Comparison of ENCODE assay signal across 9 mouse cellular contexts in genomic region chr4:142773651-142774151, GRCm38 (mm10).
DNase-seq lines count a peak whose midpoint lies in the region; ATAC-seq lines count a peak whose summit lies in the region.
"Had no signal": no experiment of that assay in that cellular context is flagged by ENCODE, and none has a peak within 500 bp of the region (broad histone marks: within the 10 kb centered on the region; RNA-seq: fewer than 3 reads in every experiment).

No protein-coding gene starts in this region.

- 17% methylated on average over 10 of the region's 10 CpGs for WGBS in hindbrain, embryonic 15.5 days
- 32% methylated on average over 10 of the region's 10 CpGs for WGBS in midbrain, embryonic 12.5 days

- peak; percentile 91 for DNase-seq in cerebellum, adult 11-12 months
- DNase-seq in cerebellum, postnatal 25 days, result peak; percentile 94 to 96
- no peak for DNase-seq in thymus, postnatal 10 days (ENCODE audit: low spot score in 2 of 2)
- DNase-seq in left cerebral cortex, adult 11 months (ENCODE audit: low spot score), result no peak

- peak overlapping the region; percentile 30; the same call in 1 of the 2 replicates for H3K4me2 ChIP-seq in hindbrain, embryonic 15.5 days
- peak overlapping the region; percentile 39 for H3K4me2 ChIP-seq in midbrain, embryonic 12.5 days (replicated peaks)
- H3K4me2 ChIP-seq: embryonic facial prominence, embryonic 12.5 days had no signal

- H3K9ac ChIP-seq in hindbrain, embryonic 15.5 days, result no peak overlapping the region
- no peak overlapping the region for H3K9ac ChIP-seq in midbrain, embryonic 12.5 days (replicated peaks)
- H3K9ac ChIP-seq: embryonic facial prominence, embryonic 12.5 days had no signal

- no peaks in the 10 kb centered on the region for H3K9me3 ChIP-seq in hindbrain, embryonic 15.5 days
- H3K9me3 ChIP-seq in midbrain, embryonic 12.5 days, result no peaks in the 10 kb centered on the region
- H3K9me3 ChIP-seq: embryonic facial prominence, embryonic 12.5 days had no signal

- ATAC-seq in hindbrain, embryonic 15.5 days (ENCODE audit: low FRiP score, low read depth), result 0 out of 2 replicates have a peak, but pooled peaks have one; percentile 40
- no peak for ATAC-seq in midbrain, embryonic 12.5 days (ENCODE audit: low FRiP score, low read depth)
- no peak for ATAC-seq in megakaryocyte, adult 5-6 weeks (ENCODE audit: poor library complexity, severe bottlenecking)
- ATAC-seq: inflammation-experienced regulatory T-cells, adult 6 months had no signal

- H3K27ac ChIP-seq in hindbrain, embryonic 15.5 days (replicated peaks), result peak overlapping the region; percentile 79
- peak overlapping the region; percentile 69 for H3K27ac ChIP-seq in midbrain, embryonic 12.5 days (replicated peaks)

- no peaks in the 10 kb centered on the region for H3K36me3 ChIP-seq in hindbrain, embryonic 15.5 days
- H3K36me3 ChIP-seq in midbrain, embryonic 12.5 days, result no peaks in the 10 kb centered on the region
- H3K36me3 ChIP-seq: embryonic facial prominence, embryonic 12.5 days had no signal

- H3K27me3 ChIP-seq in hindbrain, embryonic 15.5 days, result no peaks in the 10 kb centered on the region
- H3K27me3 ChIP-seq in midbrain, embryonic 12.5 days, result peaks cover 44% of the 10 kb centered on the region
- H3K27me3 ChIP-seq: embryonic facial prominence, embryonic 12.5 days had no signal

- no peak overlapping the region for H3K4me3 ChIP-seq in hindbrain, embryonic 15.5 days
- no peak overlapping the region for H3K4me3 ChIP-seq in midbrain, embryonic 12.5 days
- H3K4me3 ChIP-seq: embryonic facial prominence, embryonic 12.5 days had no signal

- peaks cover 41% of the 10 kb centered on the region for H3K4me1 ChIP-seq in hindbrain, embryonic 15.5 days (replicated peaks)
- peaks cover 47% of the 10 kb centered on the region for H3K4me1 ChIP-seq in midbrain, embryonic 12.5 days

Comparison
In these comparisons a context has a peak if more than half of its experiments do, and no peak if none do; other contexts are left out.
1. DNase-seq: peak in cerebellum, adult 11-12 months (single experiment) and cerebellum, postnatal 25 days (2 of 2); none in thymus, postnatal 10 days (0 of 2) and left cerebral cortex, adult 11 months (single experiment).